Mouse (Mus musculus) liver, embryonic 15.5 days (tissue): ENCODE measurements around the gene Il17c. TPM values are rescaled to one million over a fixed set of nuclear protein-coding genes. Genes with fewer than 3 reads are reported as not detected.
A peak's percentile ranks its signal among the peaks of the same experiment; 100 is the strongest.

ENCODE experiments used
- ATAC-seq: fragments of 200-750 bp; cut with Nextera tagmentation; 2 replicates; pipeline ENCODE4 v1.8.0; 2017; ENCODE audit warnings: moderate number of reproducible peaks, mild to moderate bottlenecking, moderate library complexity; ENCODE audit not compliant: insufficient read depth
- H3K27ac ChIP-seq: fragments of 300-500 bp; sonication (generic); replicated peaks from 2 replicates; pipeline ENCODE4 v1.5.1; 2015; ENCODE audit warnings: mild to moderate bottlenecking, inconsistent platforms
- H3K27me3 ChIP-seq: fragments of 300-500 bp; sonication (generic); 2 replicates; pipeline ENCODE4 v1.6.1; 2015; ENCODE audit warnings: mild to moderate bottlenecking, inconsistent platforms
- H3K36me3 ChIP-seq: fragments of 300-500 bp; sonication (generic); replicated peaks from 2 replicates; pipeline ENCODE4 v1.6.1; 2015; ENCODE audit warnings: moderate library complexity, mild to moderate bottlenecking, inconsistent platforms
- H3K4me1 ChIP-seq: fragments of 300-500 bp; sonication (generic); replicated peaks from 2 replicates; pipeline ENCODE4 v1.6.1; 2015; ENCODE audit warnings: inconsistent platforms
- H3K4me2 ChIP-seq: fragments of 300-500 bp; sonication (generic); 2 replicates; pipeline ENCODE4 v1.6.1; 2015; ENCODE audit warnings: moderate library complexity, mild to moderate bottlenecking, inconsistent platforms
- H3K4me3 ChIP-seq: fragments of 300-500 bp; sonication (generic); replicated peaks from 2 replicates; pipeline ENCODE4 v1.5.1; 2015; ENCODE audit warnings: mild to moderate bottlenecking, inconsistent platforms
- H3K9ac ChIP-seq: fragments of 300-500 bp; sonication (generic); 2 replicates; pipeline ENCODE4 v1.6.1; 2015; ENCODE audit warnings: moderate library complexity, mild to moderate bottlenecking, inconsistent platforms
- H3K9me3 ChIP-seq: fragments of 300-500 bp; sonication (generic); replicated peaks from 2 replicates; pipeline ENCODE4 v1.6.1; 2016; ENCODE audit warnings: inconsistent platforms
- WGBS: fragments of 180-500 bp; shearing (Covaris S2); methylation state at CpG from one replicate; pipeline ENCODE4 v1.1.7; 2015; ENCODE audit warnings: mixed read lengths; ENCODE audit not compliant: insufficient replicate concordance; 5-methylcytosine and 5-hydroxymethylcytosine counted together
- polyA plus RNA-seq: library from polyadenylated mRNA; unstranded; fragments of >200 nt; fragmentation: Nextera tagmentation; extraction: Ambion mirVana; gene quantifications from 2 replicates; pipeline ENCODE4 v1.2.1, GENCODE M21; 2015

Gene Il17c
- polyA plus RNA-seq, result not detected in 2 replicates

DNA sequence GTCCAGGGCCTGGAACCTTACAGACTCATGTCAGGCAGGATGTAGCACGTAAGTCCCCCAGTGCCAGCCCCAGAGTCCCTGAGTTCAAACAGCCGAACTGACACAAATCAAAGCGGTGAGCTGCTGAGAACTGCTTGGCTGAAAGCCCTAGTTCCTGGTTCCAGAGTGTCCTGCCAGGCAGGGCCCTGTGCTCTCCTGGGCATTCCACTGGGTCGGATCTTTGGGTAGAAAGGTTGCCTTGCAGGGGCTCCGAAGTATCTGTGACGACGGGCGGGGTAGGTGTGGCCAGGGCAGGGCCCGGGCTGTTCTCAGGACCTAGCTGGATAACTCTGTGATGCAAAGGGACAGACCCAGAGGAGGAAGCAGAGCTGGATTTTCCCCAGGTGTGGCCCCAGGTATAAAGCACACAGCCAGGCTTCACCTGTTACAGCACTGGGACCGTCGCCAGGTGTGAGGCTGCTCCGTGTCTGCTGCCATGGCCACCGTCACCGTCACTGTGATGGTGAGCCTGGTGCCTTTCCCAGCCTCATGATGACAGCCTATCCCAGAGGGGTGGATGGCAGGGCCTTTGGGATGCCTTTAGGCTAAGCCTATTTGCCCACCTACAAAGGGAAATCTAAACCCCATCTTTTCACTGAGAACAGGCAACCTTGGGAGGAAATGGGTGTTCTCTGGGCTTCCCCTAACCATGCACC, at the start of gene Il17c:
TSS of gene Il17c (plus strand) at position 645 of the 695 bp plus-strand sequence.
- no peaks in the 10 kb centered on the region for H3K27me3 ChIP-seq
- no peak within 1 kb of the TSS for H3K9ac ChIP-seq
- H3K4me1 ChIP-seq, result 0 out of 2 replicates have a peak, but pooled peaks cover 4% of the 10 kb centered on the region
- no peak for ATAC-seq
- no peak within 1 kb of the TSS for H3K4me3 ChIP-seq
- peaks cover 41% of the 10 kb centered on the region for H3K36me3 ChIP-seq
- H3K27ac ChIP-seq, result no peak within 1 kb of the TSS
- 68% methylated on average over 14 of the region's 14 CpGs for WGBS
- no peak within 1 kb of the TSS for H3K4me2 ChIP-seq
- no peaks in the 10 kb centered on the region for H3K9me3 ChIP-seq

DNA sequence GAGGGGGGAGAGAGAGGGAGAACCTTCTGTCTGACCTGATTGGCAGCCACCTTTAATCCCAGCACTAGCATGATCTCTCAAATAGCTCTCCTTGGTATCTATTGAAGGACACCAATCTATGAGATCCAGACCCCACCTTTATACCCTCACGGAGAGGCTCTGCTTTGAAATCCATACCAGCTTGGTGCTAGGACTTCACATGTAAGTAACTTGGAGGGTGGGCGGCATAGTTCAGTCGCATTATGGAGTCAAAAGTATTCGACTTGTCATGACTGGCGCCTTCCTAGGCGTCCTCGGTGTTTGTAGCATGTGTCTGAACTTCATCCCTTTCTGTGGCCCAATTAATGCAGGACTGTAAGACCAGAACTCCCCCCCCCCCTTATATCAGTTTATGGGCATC, 46.5 kb upstream of the Il17c start:
- Histone ChIP-seq H3K27ac (no peak overlapping the region), H3K36me3 (peaks cover 25% of the 10 kb centered on the region), H3K27me3 (no peaks in the 10 kb centered on the region), H3K4me3 (peak overlapping the region; percentile 96; the same call in 1 of the 2 replicates), H3K4me2 (peak overlapping the region; percentile 90), H3K4me1 (peaks cover 49% of the 10 kb centered on the region), H3K9ac (peak overlapping the region; percentile 61), H3K9me3 (no peaks in the 10 kb centered on the region)
- 77% methylated on average over 7 of the region's 7 CpGs for WGBS
- ATAC-seq, result no peak

DNA sequence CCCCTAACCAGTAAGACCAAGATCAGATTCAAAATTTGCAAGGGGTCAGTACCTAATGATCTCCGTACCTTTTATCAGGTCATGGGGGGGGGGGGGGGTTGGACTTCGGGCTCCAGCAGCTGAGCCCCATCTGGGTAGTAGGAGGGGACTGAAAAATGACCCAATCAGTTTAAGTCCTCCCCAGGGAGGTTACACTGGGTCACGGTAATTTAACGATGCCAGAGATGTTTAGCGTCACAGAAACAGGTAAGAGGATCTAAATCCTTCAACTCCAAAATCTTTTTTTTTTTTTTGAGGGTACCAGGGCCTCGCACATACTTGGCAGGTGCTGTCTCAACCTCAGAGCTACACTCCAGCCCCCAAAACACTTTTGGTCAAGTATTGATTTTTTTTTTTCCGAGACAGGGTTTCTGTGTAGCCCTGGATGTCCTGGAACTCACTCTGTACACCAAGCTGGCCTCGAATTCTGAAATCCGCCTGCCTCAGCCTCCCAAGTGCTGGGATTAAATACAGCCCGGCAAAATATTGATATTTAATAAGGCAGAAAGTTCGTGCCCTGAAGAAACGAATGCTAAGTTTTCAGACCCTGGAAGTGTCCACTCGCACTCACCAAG, 46.0 kb upstream of the Il17c start:
- Histone ChIP-seq H3K4me2 (peak overlapping the region; percentile 90), H3K27ac (peak overlapping the region; percentile 78), H3K9ac (peak overlapping the region; percentile 61), H3K4me1 (peaks cover 49% of the 10 kb centered on the region), H3K27me3 (no peaks in the 10 kb centered on the region), H3K36me3 (peaks cover 31% of the 10 kb centered on the region), H3K9me3 (no peaks in the 10 kb centered on the region), H3K4me3 (peak overlapping the region; percentile 96)
- WGBS, result 11% methylated on average over 13 of the region's 13 CpGs
- ATAC-seq, result no peak; the same call in 1 of the 2 replicates

DNA sequence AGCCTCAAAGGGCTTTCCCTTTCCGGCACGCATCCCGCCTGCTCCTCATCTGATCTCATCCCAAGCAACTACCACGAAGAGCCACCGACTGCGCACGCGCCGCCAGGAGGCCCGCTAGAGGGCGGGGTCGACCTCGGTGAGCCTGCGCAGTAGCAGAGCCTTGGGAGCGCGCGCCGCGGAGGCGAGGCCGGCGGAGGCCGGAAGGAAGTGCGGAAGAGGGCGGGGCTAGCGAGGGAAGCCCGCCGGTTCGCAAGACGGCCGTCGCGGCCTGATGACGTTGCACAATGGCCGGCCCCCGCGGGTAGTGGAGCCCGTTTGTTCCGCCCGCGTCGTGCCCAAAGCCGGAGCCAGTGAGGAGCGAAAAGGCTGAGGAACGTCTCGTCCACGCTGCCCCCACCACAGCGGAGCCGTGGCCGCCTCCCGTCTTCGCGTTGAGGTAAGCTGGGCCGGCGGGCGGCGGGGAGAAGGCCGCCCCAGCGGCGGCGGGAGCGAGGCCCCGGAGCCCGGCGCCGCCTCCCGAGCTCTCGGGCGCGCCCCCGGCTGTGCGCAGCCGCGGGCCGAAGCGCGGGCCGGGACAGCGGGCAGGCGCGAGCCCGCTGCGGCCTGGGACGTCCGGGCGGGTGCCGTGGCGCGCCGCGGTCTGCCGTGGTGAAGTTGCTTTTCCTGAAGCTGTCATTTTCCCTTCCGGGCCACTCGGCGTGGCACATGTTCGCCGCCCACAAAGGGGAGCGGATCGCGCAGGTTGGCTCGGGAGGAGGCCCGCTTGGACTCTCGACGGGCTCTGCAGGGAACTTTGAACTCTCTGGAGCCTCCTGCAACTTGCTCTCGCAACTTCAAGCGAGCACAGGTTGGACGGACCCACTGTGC, 45.2 kb upstream of the Il17c start, which contains the start of gene Zc3h18:
TSS of gene Zc3h18 (plus strand) at position 245 of the 867 bp plus-strand sequence.
- Histone ChIP-seq H3K36me3 (peaks cover 38% of the 10 kb centered on the region), H3K27ac (peak within 1 kb of the TSS; percentile 93), H3K4me2 (peak within 1 kb of the TSS; percentile 90), H3K9ac (peak within 1 kb of the TSS; percentile 88), H3K9me3 (no peaks in the 10 kb centered on the region), H3K4me3 (peak within 1 kb of the TSS; percentile 96), H3K27me3 (no peaks in the 10 kb centered on the region), H3K4me1 (peaks cover 53% of the 10 kb centered on the region)
- peak; percentile 93 for ATAC-seq
- WGBS, result under 1% methylated on average over 106 of the region's 107 CpGs

DNA sequence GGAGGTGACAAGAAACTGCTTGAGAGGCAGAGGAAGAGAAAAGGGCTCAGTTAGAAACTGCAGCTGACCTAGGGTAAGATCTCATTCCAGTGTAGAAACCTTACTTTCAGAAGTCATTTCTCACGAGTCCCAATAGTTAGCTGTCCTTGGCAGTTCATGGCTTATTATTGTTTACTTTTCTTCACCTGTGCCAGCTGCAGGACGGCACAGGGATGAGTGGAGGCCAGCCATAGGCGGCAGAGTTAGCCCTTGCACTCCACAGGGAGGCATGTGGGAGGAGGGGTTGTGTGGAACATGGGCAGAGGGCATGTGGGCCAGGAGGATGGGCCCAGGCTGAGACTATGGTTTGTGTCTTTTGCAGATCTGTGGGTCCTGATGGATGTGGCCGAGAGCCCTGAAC, 38.8 kb upstream of the Il17c start:
- no peak overlapping the region for H3K27ac ChIP-seq
- H3K27me3 ChIP-seq, result no peaks in the 10 kb centered on the region
- peaks cover 98% of the 10 kb centered on the region for H3K36me3 ChIP-seq
- 78% methylated on average over 4 of the region's 4 CpGs for WGBS
- H3K4me3 ChIP-seq, result no peak overlapping the region
- H3K4me2 ChIP-seq, result no peak overlapping the region
- H3K9me3 ChIP-seq, result no peaks in the 10 kb centered on the region
- ATAC-seq, result no peak
- H3K4me1 ChIP-seq, result peaks cover 37% of the 10 kb centered on the region
- H3K9ac ChIP-seq, result no peak overlapping the region

DNA sequence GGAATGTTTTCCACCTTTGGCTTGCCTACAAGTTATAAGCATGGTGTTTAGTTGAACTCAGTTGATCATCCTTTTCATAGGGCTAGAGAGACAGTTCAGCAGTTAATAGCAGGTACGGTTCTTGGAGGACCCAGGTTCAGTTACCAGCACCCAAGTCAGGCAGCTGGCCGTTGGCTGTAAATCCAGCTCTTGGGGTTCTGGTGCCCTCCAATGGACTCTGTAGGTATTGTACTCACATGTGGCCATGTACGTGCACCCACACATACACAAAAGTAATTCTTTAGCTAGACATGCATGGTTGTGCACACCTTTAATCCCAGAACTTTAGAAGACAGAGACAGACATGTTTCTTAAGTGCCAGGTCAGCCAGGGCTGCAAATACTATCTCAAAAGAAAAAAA, 32.5 kb upstream of the Il17c start:
- Histone ChIP-seq H3K4me3 (no peak overlapping the region), H3K9me3 (0 out of 2 replicates have a peak, but pooled peaks cover 3% of the 10 kb centered on the region), H3K4me2 (no peak overlapping the region), H3K27ac (no peak overlapping the region), H3K27me3 (no peaks in the 10 kb centered on the region), H3K9ac (no peak overlapping the region), H3K4me1 (peaks cover 8% of the 10 kb centered on the region; the same call in 1 of the 2 replicates), H3K36me3 (peaks cover 96% of the 10 kb centered on the region)
- no peak for ATAC-seq
- WGBS, result 90% methylated on average over 3 of the region's 3 CpGs

DNA sequence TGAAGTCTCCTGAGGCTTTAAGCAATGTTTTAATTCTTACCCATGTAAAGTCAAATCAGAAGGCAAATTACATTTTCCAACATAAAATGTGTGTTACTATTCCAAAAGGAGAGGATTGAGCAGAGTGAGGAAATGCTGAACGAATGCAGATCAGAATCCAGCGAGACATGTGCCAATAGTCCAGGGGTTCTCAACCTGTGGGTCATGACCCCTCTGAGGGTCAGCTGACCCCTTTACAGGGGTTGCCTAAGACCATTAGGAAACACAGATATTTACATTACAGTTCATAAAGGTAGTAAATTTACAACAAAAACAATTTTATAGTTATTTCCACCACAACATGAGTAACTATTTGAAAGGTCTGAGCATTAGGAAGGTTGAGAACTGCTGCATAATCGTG, 31.1 kb upstream of the Il17c start:
- 70% methylated on average over 3 of the region's 3 CpGs for WGBS
- Histone ChIP-seq H3K9me3 (0 out of 2 replicates have a peak, but pooled peaks cover 3% of the 10 kb centered on the region), H3K4me3 (no peak overlapping the region), H3K36me3 (peaks cover 96% of the 10 kb centered on the region), H3K27ac (no peak overlapping the region), H3K4me1 (peaks cover 4% of the 10 kb centered on the region; the same call in 1 of the 2 replicates), H3K9ac (no peak overlapping the region), H3K27me3 (no peaks in the 10 kb centered on the region), H3K4me2 (no peak overlapping the region)
- no peak for ATAC-seq

DNA sequence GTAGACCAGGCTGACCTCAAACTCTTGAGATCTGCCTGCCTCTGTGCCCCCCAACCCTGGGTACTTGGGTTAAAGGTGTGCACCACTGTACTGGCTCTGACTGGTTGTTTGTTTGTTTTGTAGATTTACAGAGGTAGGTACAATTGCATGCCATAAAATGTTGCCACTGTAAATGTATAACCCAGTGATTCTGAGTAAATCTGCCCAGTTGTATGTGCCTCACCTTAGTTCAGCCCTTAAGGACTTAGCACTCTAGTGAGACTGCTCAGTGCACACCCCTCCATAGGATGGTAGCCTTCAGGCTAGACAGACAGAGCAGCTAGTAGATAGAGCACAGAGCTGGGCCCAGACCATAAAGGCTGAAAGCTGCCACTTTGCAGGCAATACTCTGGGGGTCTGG, 28.1 kb upstream of the Il17c start:
- H3K27ac ChIP-seq, result no peak overlapping the region
- ATAC-seq, result no peak

DNA sequence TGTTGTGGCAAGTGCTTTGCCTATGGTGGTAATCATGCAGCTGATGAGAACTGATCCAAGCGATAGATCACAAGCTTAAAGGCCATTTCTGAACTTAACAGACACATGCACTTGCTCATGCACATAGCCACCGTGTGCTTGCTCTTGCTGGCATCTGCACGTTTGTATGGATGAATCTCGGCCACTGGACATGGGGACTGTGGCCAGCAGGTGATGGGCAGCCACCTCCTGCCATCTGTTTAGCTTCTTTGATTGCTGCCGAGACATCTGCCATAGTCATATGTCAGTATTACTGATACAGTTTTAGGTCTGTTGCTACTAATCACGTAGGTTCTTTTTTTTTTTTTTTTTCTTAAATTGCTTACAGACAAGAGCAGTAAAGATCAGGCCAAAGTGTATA, 26.5 kb upstream of the Il17c start:
- Histone ChIP-seq H3K4me3 (no peak overlapping the region), H3K9ac (no peak overlapping the region), H3K4me1 (no peaks in the 10 kb centered on the region), H3K27me3 (no peaks in the 10 kb centered on the region), H3K27ac (no peak overlapping the region), H3K4me2 (no peak overlapping the region), H3K9me3 (no peaks in the 10 kb centered on the region), H3K36me3 (peaks cover 92% of the 10 kb centered on the region)
- no peak for ATAC-seq
- 83% methylated on average over 6 of the region's 6 CpGs for WGBS

More for the DNA sequence above, 28.1 kb upstream of the Il17c start:
- Histone ChIP-seq H3K36me3 (peaks cover 92% of the 10 kb centered on the region), H3K4me1 (no peaks in the 10 kb centered on the region), H3K27me3 (no peaks in the 10 kb centered on the region), H3K9me3 (0 out of 2 replicates have a peak, but pooled peaks cover 3% of the 10 kb centered on the region), H3K4me3 (no peak overlapping the region), H3K4me2 (no peak overlapping the region), H3K9ac (no peak overlapping the region)

DNA sequence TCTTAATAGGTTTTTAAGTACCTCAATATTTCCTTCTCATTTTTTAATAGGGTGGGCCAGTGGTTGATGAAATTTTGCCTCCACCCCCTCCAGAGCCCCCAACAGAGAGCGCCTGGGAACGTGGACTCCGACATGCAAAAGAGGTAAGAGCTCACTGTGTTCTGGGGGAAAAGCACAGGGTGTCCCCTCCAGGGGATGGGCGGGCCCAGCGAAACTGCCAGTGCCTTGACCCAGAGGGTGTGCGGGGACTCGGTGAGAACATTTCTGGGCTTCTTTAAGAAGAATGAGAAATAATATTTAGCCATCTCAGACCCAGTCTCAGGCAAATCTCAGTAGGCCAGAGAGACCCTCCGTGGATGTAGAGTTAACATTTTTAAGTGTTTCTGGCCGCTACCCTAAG, 23.6 kb upstream of the Il17c start:
- Histone ChIP-seq H3K4me3 (no peak overlapping the region), H3K27me3 (no peaks in the 10 kb centered on the region), H3K4me2 (no peak overlapping the region), H3K36me3 (peaks cover 96% of the 10 kb centered on the region), H3K4me1 (no peaks in the 10 kb centered on the region), H3K27ac (no peak overlapping the region), H3K9ac (no peak overlapping the region), H3K9me3 (no peaks in the 10 kb centered on the region)
- 88% methylated on average over 9 of the region's 9 CpGs for WGBS
- no peak for ATAC-seq
